Mouse (Mus musculus) small intestine, adult 2 months (tissue): ENCODE data around the gene BC004004.

ENCODE experiments used
- CTCF ChIP-seq: fragments of 200-500 bp; IDR thresholded peaks from 2 replicates; pipeline ENCODE4 v1.5.1; 2012; ENCODE audit warnings: low read depth, mild to moderate bottlenecking, control low read depth, inconsistent platforms, low read length, moderate library complexity, mixed read lengths; ENCODE audit not compliant: insufficient replicate concordance, insufficient read length; ENCODE audit errors: extremely low read depth
- POLR2A ChIP-seq: fragments of 200-500 bp; IDR thresholded peaks from 2 replicates; pipeline ENCODE4 v1.6.1; 2012; ENCODE audit warnings: low read depth, mild to moderate bottlenecking, control low read depth, inconsistent platforms, low read length, moderate library complexity

GRCm38 (mm10) chr17:29246602-29247001, 22.0 kb upstream of the BC004004 start:
- TF ChIP-seq CTCF (peak; percentile 49; the same call in 1 of the 2 replicates), POLR2A (no peak)
